Mouse (Mus musculus): Measurements from ENCODE around the gene Drc1.

The Drc1 gene

GRCm38 (mm10) chr5:30281291-30281732 lies at the start of gene Drc1:
Gene Drc1 (plus strand): TSS chr5:30281388.
- no peak for DNase-seq (ENCODE audit: low spot score in 2 of 2)

DNA sequence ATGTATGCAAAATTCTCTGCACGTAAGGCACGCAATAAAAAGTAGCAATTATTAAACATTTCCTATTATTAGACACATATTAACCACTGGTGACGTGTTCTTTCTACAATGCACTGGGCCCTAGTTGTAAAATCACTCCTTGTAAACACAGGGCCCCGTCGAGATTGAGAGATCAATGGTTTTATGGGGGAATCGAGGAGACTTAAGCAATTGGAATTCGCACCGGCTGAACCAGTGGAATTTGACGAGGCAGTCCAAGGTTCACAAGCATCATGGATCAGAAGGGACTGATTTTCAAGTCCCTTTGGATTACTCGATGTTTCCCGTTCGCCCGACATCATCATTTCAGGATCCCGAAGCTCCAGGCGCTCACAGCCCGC lies 49.3 kb upstream of the Drc1 start:
- no peak for DNase-seq (ENCODE audit: low spot score in 2 of 2)

GRCm38 (mm10) chr5:30232271-30232971 lies 48.8 kb upstream of the Drc1 start, which contains the start of gene Selenoi:
Gene Selenoi (plus strand): TSS chr5:30232581.
- peak; percentile 97 to 99 for DNase-seq (ENCODE audit: low spot score in 2 of 2)

GRCm38 (mm10) chr5:30233042-30233441 lies 48.1 kb upstream of the Drc1 start:
- peak; percentile 33 to 44 for DNase-seq (ENCODE audit: low spot score in 2 of 2)

- DNase-seq (ENCODE audit: low spot score in 2 of 2): no peak
Measured at GRCm38 (mm10) chr5:30233979-30234378, 47.2 kb upstream of the Drc1 start.

DNA sequence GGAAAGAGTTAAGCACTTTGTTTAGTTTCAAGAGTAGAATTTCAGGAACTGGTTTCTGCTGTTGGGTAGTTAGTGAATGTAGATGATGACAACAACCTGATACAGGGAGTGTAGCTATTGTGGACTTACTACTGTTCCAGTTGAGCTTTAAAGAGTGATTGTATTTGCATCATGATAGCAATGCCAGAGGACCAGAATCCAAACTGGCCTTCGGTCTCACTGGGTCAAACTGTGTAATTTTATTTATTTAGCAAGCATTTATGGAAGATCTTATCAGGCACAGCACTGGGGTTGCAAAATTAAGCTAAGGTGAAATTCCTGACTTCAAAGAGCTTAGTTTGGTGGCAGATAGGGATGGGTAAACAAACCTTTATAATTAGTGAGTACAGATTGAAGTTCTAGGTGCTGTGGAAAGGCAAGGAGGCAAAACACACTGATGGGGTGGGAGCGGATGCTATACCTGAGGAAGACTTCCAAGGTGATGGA lies 45.5 kb upstream of the Drc1 start:
- no peak for DNase-seq (ENCODE audit: low spot score in 2 of 2)

- DNase-seq (ENCODE audit: low spot score in 2 of 2): no peak
Measured at GRCm38 (mm10) chr5:30238533-30238932, 42.7 kb upstream of the Drc1 start.

GRCm38 (mm10) chr5:30240552-30240951 lies 40.6 kb upstream of the Drc1 start:
- no peak for DNase-seq (ENCODE audit: low spot score in 2 of 2)

DNA sequence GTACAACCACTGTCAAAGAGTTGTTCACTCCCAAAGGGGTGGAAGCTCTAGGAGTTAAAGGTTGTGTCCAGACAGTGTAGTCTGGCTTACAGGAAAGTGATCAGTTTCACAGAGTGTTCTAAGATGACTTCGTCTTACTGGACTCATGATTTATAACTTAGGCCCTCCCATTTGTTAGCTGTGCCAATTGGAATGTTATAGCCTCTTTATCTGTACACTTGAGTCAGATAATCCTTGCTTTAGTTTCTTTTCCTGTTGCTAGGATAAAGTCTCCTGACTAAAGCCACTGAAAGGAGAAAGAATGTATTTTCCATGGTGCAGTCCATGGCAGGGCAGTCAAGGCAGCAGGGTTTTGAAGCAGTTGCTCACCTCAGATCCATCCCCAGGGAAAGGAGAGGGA lies 38.8 kb upstream of the Drc1 start:
- DNase-seq (ENCODE audit: low spot score in 2 of 2): no peak

DNA sequence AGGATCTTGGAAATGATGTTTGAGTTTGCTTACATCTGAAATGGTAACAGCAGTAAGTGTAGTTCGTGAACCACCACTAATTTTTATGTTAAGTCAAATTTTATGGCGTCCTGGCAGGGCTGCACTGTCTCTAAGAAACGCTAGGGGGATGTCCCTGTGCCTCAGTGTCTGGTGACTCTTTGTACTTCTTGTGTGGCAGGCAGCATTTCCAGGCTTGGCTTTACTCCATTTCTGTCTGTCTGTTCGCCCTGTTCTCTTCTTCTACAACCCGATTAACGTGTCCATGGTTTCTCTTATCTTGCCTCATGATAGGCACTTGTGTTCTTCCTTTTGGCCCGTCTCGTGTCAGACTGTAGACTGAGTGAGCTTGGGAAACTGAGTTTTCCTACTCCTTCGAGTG lies 37.4 kb upstream of the Drc1 start:
- DNase-seq (ENCODE audit: low spot score in 2 of 2): peak in 1 of 2 experiments; percentile 52

DNA sequence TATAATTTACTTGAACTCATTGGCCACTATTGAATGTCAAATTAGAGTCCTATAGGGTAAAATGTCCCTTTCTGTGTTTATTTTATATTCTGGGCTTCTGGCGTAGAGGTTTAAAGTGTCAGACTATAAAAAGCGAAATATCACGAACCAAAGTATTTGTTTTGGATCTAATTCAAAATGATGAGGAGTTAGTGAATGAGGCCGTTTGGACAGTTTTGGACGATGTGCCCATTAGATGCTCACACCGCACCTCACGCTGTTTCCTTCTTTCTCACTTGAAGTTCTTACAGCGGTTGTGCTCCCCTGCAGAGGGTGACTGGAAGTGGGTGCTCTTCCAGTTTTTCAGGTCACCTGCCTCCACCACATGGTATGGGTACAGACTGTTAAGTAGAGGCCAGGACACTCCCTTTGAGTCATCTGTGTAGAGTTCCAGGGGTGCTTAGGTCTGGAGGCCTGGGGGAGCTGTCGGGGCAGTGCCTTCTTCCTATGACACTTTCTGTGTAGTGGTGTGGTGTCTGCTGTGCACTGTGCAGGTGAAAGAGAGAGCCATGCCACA lies 35.2 kb upstream of the Drc1 start:
- no peak for DNase-seq (ENCODE audit: low spot score in 2 of 2)

- peak; percentile 17 to 34 for DNase-seq (ENCODE audit: low spot score in 2 of 2)
Measured at GRCm38 (mm10) chr5:30247666-30248065, 33.5 kb upstream of the Drc1 start.

DNA sequence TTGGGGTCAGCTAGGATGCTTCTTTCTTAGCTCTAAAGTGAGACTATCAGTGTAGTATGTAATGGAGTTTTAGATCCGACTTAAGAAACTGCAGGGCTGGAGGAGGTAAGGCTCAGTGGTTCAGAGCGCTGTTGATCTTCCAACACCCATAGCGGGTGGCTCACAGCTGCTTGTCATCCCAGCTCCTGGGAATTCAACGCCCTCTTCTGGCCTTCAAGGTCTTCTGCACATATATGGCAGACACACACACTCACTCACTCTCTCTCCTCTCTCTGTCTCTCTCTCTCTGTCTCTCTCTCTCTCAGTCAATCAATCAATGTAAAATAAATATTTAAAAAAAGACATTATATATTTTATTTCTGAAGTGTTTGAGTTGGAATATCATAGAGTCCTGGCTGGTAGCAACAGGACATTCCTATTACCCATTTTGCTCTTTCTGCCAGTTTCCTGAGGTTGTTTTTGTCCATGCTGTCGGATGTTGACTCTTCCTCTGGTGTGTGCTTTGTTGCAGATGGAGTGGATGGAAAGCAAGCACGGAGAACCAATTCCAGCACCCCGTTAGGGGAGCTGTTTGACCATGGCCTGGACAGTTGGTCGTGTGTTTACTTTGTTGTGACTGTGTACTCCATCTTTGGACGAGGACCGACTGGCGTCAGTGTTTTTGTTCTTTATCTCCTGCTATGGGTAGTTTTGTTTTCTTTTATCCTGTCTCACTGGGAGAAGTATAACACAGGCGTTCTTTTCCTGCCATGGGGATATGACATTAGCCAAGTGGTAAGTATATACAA lies 25.4 kb upstream of the Drc1 start:
- no peak for DNase-seq (ENCODE audit: low spot score in 2 of 2)

DNA sequence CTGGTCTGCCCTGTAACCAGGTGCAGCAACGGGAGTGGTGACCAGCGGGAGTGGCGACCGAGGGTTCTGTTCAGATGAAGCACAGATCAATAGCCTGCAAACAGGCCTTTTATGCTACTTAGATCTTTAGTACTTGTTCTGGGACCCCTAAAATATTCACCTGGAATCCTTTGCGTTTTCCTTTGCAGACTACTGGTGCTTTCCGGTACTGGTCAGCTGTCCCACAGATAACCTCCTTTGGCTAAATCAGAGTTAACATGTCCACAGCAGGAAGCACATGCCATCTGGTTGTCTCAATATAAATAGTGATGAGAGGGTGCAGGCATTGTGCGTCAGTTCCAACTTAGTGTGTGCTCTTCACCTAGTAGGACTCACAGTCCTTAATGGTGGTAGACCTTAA lies 22.4 kb upstream of the Drc1 start:
- no peak for DNase-seq (ENCODE audit: low spot score in 2 of 2)

- DNase-seq (ENCODE audit: low spot score in 2 of 2): no peak
Measured at GRCm38 (mm10) chr5:30270571-30271190, 10.5 kb upstream of the Drc1 start.

GRCm38 (mm10) chr5:30271599-30272281 lies 9.4 kb upstream of the Drc1 start:
- no peak for DNase-seq (ENCODE audit: low spot score in 2 of 2)

DNA sequence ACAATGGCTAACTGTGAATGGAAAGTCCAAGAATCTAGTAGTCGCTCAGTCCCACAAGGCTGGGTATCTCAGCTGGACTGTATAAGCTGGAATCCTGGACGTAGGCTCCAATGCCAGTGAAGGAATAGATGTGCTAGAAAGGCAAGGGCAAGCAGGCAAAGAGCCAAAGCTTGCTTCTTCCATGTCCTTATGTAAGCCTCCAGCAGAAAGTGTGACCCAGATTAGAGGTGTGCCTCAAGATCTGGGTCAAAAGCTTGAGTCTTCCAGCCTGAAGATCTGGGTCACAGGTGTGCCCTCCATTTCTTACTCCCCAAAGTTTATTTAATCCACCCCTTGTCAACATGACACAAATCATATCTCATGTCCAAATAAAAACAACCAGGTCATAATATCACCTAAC lies 4.8 kb upstream of the Drc1 start:
- peak; percentile 45 to 47 for DNase-seq (ENCODE audit: low spot score in 2 of 2)

DNA sequence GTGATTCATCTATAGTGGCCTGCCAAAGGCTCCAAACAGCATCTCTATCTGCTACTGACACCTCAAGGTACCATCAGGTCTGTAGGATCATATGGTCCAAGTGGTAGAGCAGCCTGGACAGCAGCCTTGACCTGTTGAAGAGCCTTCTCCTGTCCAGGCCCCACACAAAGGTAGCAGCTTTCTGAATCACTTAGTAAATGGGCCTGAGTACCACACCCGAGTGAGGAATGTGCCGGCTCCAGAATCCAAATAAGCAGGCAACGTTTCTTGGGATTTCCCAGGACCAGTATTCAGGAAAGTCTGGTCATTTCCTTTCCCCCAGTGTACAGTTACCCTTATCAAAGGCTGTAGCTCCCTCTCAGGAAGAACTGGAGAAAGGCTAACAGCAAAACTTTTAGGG lies 2.2 kb upstream of the Drc1 start:
- no peak for DNase-seq (ENCODE audit: low spot score in 2 of 2)

GRCm38 (mm10) chr5:30279446-30279845 lies 1.7 kb upstream of the Drc1 start:
- no peak for DNase-seq (ENCODE audit: low spot score in 2 of 2)

GRCm38 (mm10) chr5:30280864-30281263 lies 324 bp upstream of the Drc1 start:
- no peak for DNase-seq (ENCODE audit: low spot score in 2 of 2)

DNA sequence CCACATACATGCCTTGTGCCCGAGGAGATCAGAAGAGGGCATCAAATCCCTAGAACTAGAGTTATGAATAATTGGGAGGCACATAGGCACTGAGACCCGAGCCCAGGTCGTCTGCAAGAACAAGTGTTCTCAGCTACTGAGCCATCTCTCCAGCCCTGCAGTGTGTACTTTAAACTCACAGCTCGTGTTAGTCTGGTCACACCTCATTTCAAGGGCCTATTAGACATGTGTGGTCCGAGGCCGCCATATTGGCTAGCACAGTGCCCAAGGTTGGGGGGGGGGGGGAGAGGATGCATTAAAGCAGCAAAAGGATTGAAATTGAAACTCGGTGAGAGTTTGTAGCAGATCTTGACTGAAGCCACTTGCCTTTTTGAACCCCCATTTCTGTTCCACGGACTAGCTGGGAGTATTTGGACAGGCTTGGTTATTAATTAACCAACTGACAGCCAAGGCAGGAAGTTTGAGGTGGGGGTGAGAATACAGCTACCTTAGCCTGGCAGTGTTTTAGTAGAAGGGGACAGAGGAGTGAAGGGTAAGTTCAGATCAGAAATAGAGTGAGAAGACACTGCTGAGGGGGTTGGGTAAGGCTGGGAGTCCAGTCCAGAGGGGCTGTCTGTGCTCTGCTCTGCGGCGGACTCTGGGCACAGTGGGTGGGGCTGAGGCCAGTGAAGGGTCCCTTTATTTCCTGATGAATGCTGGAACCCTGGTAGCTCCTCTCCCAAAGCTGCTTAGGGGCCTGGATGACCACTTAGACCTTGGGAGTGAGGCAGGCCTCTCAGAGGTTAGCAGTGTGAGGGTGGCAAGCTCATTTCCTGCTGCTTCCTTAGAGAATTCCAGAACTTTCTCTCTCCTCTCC lies 5.0 kb downstream of the Drc1 start:
- no peak for DNase-seq (ENCODE audit: low spot score in 2 of 2)

Measured in thymus, postnatal 10 days (tissue).